Mouse (Mus musculus) urinary bladder, postnatal 10 days (tissue): Measurements from ENCODE around the gene Bcl7c.
"Not testable (repeated sequence)": the region's sequence is repeated elsewhere in the genome, so short reads cannot be mapped to it uniquely, and the experiment has no call there.

Source experiments
- DNase-seq: peaks from one replicate; pipeline ENCODE4 v3.0.0; 2022; ENCODE audit warnings: low spot score

Gene Bcl7c

DNA sequence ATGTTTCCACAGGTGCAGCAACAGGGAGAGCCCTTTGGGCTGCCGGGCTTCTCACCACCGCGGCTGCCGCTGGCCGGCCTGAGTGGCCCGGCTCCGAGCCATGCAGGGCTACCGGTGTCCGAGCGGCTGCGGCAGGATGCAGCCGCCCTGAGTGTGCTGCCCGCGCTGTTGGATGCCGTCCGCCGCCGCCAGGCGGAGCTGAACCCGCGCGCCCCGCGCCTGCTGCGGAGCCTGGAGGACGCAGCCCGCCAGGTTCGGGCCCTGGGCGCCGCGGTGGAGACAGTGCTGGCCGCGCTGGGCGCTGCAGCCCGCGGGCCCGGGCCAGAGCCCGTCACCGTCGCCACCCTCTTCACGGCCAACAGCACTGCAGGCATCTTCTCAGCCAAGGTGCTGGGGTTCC lies 8.3 kb upstream of the Bcl7c start:
- no peak for DNase-seq

DNA sequence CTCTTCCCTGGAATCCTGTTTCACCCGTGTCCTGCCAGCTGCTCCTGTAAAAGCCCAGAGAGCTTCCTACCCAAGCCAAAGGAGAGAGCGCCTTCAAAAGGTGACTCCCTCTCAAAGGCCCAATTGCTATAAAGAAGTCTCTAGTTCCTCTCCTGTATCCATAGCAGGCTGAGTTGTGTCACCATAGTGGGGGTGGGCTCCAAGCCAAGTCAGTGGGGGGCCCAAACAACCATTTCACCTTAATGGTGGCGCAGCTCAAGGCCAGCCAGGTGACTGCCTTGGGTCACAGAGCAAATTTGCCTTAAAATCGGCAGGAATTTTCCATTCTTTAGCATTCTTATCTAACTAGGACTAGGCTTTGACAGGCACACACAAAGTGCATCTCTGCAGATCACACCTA lies 6.1 kb upstream of the Bcl7c start:
- DNase-seq: no peak

GRCm38 (mm10) chr7:127712461-127713385 lies 4.0 kb upstream of the Bcl7c start, which contains the start of gene Ctf1:
Gene Ctf1 (plus strand): TSS chr7:127712736.
- no peak for DNase-seq

DNA sequence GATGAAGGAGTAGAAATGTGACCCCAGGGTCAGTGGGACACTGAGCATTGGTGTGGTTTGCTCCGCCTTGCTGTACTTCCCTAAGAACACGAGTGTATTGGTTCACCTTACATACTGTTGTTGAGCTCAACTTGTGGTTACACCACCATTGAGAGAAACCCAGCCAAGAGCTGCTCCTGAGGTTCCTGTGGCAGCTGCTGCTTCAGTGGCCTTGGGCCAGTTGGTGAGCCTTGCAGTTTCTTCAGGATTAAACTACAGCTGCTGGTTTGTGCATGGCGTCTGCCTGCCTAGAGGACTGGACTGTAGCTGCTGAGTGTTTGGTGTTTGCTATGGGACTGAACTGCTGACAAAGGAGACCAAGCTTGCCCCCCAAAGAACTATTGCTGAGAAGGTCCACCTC lies 2.7 kb upstream of the Bcl7c start:
- no peak for DNase-seq

- DNase-seq: no peak
Measured at GRCm38 (mm10) chr7:127711031-127711430, 2.3 kb upstream of the Bcl7c start.

DNA sequence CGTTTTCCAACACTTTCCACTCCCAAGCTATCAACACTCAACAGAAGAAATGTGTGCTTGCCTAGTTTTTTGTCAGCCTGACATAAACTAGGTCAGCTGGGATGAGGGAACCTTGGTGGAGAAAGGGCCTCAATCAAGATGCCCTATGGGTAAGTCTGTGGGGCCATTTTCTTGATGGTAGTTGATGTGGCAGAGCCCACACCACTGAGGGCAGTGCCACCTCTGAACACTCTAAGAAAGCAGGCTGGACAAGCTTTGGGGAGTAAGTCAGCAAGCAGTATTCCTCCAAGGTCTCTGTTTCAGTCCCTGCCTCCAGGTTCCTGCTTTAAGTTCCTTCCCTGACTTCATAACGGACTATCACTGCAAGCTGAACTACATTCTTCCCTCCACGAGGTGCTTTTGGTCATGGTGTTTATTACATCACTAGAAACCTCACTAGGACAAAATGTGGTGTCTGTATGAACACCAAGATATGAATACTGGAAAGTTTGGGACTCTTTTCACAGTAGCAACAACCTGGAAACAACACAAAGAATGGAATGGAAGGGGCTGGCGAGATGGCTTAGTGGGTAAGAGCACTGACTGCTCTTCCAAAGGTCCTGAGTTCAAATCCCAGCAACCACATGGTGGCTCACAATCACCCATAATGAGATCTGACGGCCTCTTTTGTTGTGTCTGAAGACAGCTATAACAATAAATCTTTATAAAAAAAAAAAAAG lies 687 bp upstream of the Bcl7c start:
- DNase-seq: no peak

- DNase-seq: no peak
Measured at GRCm38 (mm10) chr7:127707957-127708206, 851 bp downstream of the Bcl7c start.

- DNase-seq: no peak
Measured at GRCm38 (mm10) chr7:127707045-127707956, 1.4 kb downstream of the Bcl7c start.

DNA sequence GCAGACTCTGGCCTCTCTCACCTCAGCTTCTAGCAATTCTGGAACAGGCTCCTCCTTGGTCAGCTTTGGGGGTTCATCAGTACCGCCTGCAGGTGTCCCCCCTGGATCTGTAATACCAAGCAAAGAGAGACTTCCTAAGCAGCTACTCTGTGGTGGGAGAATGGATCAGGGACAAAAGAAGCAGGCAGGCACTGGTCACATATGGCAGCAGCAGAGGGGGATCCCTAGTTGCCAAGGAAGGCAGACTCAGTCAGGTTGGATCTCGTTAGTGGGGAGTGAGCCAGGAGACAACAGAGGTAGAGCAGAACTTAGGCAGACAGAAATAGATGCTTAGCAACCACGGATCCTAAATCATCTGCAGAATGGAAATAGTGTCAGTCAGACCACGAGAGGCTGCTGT lies 3.0 kb downstream of the Bcl7c start:
- DNase-seq: no peak

DNA sequence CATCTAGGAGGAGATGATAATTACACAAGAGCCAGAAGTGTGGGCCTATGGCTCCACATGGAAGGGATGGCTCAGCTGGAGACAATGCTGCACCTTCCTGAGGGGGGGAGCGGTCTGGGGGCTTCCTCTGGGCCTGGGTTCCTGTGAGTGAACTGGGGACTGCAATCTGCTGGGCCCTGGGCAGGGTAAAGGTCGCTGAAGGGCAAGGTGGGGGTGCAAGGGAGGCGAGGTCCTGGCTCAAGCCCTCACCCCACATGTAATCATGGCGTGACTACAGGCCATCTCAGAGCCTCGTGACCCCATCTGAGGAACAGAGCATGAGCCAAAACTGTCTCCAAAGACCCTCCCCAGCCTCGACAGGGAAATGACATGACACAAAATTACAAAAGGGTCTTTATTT lies 4.1 kb downstream of the Bcl7c start:
- no peak for DNase-seq

- no peak for DNase-seq
Measured at GRCm38 (mm10) chr7:127703561-127704178, 5.1 kb downstream of the Bcl7c start.

DNA sequence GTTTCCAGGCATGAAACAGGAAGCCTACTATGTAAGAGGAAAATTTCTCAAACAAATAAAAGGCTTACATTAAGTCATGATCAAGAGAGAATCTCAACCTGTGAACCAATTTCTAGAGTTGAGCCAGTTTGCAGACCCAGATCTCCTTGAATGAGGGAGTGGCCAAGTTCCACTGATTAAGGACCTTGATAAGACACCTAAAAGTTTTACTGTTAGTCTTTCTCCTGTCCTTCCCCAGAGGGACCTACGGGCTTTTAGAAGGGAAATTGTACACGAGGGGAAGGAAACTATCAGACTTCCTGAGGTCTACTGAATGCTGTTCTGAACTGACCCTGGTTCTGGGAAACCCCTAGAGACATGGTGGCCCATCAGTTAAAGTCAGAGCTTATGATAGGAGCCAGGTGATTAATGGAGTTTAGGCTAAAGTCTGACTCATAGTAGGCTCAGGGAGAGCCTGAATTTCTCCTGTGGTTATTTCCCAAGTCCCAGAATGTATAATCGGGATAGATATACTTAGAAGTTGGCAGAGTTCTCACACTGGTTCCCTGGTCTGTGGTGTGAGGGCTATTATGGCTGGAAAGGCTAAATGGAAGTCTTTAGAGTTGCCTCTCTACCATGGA lies 7.9 kb downstream of the Bcl7c start:
- DNase-seq: no peak

DNA sequence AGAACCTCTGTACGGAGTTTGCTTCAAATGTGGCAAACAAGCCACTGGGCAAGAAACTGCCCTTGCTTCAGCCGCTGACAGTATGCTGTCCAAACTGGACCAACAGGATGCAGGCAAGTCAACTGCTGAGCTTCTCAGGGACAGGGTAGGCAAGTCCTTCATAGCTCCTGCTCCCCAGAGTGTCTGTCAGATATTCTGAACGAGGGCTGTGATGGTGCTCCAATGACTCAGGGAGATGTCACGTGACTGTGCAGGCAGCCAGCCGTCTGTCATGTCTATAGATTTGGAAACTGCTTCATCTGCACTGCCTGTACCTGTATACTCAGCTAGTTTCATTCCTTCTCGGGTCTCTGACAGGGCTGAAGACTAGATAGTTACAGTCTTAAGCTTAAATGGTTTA lies 9.7 kb downstream of the Bcl7c start:
- DNase-seq: no peak

- DNase-seq: not testable (repeated sequence)
Measured at GRCm38 (mm10) chr7:127693730-127694129, 15.0 kb downstream of the Bcl7c start.

DNA sequence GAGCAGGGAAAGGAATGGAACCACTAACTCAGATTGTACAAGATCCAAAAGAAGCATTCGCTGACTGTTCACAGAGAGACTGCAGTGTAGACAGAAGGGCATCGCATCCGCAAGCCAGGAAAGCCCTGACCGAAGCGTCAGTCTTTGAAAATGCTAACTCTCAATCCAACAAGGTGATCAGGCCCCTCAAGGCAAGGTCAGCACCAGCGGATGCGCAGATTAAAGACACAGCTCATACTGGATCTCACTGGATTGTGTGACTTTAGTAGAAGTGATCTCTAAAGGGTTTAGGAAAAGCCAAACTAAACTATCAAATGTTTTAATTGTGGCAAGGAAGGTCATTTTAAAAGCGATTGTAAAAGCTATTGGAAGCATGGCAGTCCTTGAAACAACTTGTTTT lies 15.4 kb downstream of the Bcl7c start:
- DNase-seq: no peak

DNA sequence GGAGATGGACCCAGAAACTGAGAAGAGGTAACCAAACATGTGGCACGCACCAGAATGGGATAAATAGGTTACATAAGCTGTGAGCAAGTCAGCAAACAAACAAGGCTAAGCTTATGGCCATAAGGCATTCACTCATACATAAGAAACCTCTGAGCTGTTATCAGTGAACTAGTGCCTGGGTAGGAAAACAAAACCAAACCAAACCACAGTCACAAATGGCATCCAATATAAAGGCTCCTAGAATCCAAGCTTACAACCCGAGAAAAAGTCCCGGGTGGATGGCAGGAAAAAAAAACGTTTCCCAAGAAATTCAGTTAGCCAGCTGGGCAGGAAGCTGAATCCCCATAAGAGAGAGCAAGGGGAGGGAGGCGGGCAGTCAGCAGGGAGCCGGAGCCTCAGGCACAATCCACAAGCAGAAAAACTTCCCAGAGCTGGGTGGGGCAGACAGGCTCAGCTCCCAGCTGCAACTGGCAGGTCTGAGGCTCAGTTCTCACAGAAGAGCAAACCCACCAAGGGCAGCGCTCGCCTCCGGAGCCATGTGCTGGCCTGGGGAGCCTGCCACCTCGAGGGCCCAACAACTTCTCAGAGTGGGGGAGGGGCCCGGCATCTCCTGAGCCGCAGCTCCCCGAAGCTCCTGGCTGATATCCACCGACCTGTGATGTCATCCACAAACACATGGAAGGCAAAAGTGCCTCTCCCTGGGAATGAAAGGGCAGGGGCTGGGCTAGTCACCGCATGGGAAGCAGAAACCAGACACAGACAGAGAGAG lies 17.3 kb downstream of the Bcl7c start:
- peak; percentile 26 for DNase-seq

DNA sequence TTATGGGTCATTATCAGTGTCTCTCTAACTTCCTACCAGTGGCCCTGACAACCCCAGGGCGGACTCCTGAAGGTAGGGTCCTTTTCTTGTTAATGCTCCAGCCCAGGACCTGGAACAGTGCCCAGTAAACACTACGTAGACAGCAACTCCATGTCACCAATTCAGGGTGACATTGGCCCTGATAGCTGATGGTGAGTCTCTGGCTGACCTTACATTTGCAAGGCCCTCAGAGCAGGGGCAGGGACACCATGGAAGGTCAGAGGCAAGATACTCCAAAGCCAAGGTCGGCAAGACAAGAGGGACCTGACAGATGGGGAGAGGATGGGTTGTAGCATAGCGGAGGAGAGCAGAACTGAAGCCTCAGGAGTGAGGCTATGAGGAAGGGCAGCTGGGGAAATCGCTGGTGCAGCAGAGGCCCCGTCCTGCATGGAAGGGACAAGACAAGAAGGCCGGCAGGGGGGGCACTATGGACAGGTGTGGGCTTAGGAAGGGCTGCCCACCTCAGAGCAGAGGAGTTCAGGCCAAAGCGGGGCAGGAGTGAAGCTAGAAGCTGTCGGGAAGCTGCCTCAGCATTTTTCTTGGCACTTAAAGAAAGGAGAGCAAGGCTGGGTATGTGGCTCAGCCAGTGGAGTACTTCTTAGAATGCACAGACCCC lies 19.0 kb downstream of the Bcl7c start:
- no peak for DNase-seq

DNA sequence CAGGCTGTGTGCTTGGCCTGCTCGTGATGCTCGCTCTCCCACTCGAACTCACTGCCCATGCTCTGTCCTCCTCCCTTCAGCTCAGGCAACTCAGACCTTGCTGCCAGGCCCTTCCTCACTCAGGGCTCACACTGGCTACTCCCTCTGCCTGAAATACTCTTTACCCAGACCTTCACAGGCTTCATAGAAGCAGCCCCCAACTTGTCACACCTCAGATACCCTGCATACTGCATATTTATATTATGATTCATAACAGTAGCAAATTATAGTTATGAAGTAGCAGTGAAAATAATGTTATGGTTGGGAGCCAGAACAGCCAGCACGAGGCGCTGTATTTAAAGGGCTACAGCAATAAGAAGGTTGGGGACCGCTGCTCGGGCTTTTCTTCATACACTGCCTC lies 19.8 kb downstream of the Bcl7c start:
- no peak for DNase-seq

DNA sequence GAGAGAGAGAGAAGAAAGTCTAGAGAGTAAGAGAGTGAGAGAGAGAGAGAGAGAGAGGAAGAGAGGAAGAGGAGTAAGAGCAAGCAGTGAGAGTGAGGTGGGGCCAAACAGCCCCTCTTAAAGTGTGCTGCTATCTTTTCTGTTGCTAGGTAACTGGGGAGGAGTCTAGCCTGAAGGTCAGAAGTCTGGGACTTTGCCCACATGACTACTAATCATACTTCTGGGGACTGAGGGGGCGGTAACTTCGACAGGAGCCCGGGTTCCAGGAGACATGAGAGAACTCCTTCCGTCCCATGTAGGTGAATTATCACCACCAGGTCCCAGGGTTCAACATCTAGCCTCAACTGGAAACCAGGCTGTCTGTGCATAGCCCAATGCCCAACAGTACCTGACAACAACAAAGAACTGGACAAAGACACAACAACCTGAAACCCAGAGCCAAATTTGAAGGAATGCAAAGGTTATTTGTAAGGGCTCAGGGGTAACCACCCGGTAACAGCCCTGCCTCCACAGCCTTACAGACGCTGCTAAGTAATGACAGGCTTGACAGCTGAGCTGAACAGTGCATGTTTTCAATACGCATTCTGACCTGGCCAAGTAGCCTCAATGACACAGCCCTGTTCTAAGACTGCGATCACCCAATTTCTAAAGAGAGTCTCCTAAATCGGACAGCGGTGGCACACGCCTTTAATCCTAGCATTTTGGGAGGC lies 21.8 kb downstream of the Bcl7c start:
- DNase-seq: no peak
